Mouse (Mus musculus) spleen, postnatal 4 days (tissue): ENCODE measurements around the gene Sltm.
"Not testable (repeated sequence)": the region's sequence is repeated elsewhere in the genome, so short reads cannot be mapped to it uniquely, and the experiment has no call there.

Experiments used
- DNase-seq, 2 experiments: peaks; one replicate each; pipeline ENCODE4 v3.0.0; 2022; ENCODE audit warnings: low spot score in 2 of 2

The Sltm gene

DNA sequence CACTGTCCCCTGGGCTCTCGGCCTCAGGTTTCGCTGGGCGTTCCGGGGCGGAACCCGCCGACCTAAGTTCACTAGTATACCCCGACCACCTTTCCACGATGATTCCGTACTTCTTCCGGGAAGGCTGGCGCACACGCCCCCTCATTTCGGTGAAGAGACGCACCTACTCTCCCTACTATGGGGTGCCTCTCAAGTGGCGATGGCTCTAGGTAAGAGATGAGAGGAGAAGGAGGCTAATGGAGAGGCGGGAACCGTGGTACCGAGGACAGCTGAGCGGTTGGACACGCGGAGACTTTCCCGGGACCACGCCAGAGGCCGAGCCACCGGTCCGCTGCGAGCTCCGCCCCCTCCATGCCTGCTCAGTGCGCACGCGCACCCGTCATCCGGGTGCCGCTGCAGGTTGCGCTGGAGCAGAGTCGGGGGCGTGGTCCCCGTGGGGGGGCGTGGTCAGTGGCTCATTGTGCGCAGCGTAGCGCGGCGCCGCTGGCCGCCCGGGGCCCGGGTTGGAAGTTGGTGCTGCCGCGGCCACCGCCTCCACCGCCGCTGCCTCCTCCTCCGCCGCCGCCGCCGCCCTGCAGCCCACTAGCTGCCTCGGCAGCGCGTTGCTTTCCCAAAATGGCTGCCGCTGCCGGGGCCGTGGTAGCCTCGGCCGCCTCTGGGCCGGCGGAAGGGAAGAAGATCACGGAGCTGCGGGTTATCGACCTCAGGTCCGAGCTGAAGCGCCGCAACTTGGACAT lies at the start of gene Sltm:
Sltm (plus strand) TSS at position 450 of the 737 bp plus-strand sequence.
- DNase-seq = peak; percentile 100

DNA sequence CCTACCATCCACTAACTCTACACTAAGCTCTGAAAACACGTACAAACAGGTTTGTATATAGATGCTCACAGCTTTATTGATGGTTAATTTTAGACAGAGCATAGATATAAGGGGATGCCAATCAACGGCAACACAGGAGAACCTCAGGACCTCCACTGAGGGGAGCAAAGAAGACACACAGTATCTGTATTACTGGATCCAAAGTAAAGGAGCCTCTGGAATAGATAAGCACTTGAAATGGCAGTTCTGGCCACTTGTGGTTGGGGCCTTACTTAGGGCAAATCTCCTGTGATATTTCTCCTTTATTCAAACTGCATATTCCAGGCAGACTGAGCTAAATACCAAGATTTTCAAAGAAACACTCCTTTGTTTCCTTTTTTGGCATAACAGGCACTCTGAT lies 49.5 kb upstream of the Sltm start:
- no peak for DNase-seq

DNA sequence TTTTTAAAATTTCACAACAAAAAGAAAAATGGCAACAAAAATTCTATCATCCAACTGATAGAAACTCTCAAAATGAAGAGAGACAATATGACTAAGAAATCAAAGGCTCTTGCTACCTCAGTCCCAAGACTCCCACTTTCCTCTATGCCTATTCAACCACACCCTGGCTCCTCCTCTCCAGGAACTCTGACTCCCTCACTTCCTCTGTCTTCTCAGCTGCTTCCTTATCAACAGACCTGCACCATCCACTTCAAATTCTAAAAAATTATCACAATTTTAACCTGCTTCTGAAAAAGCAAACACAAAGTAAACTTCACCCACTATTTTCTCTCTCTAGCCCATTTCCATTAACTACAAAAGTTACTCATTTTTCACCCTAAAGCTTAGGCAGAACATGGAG lies 45.6 kb upstream of the Sltm start:
- DNase-seq = no peak

DNA sequence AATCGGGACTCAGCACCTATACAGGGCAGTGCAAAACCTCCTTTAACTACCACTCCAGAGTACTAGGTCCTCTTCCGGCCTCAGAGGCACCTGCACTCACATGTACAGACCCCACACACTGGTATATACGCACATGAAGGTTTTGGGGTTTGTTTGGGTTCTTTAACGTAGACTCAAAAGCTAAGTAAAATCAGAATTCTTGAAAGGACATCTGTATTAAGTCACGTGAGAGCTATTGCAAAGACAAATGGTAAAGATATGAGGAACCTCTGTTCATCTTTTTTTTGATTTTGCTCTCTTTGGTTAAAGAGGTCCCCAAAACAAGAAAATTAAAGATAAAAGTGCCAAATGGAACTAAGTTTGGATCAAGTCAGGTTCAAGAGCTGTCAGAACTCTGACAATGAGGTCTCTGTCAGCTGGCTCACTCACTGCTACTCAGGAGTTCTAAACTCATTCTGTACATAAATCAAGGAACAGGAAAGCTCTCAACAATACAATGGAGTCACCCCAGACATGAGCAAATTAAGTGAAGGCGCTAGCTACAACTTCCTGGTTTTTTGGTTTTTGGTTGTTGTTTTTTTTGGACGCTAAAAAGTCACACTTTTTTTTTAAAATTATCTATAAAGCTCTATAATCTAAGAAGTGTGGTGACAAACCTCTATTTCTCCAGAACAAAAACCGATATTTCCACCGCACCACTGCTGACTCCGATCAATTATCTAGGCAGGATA lies 40.1 kb upstream of the Sltm start:
- DNase-seq = no peak

DNA sequence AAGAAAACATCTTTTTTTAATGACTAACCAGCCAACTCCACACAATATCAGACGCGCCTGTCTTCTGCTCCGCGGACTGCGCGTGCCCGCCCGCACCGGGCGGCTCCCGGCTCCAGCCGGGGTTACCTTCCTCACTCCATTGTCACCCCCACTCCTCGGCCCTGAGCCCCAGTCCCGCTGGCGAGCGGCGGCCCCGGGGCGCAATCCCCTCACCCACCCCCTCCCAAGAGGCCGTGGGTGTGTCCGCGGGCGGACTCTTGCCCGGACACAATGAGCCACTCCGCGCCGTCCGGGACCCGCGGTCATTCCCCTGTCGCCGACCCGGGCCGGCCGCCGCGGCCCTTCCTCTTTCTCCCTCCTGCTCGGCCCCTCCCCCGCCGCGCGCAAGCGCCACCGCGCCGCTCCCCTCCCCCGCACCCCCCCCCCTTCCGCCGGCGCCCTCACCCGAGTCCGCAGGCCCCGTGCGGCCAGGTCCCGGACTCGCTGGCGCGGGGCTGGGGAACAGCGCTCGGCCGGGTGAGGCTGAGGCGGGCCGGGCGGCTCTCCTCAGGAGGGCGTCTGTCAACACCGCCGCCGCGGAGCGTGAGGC lies 39.4 kb upstream of the Sltm start:
- peak; percentile 70 to 89 for DNase-seq

DNA sequence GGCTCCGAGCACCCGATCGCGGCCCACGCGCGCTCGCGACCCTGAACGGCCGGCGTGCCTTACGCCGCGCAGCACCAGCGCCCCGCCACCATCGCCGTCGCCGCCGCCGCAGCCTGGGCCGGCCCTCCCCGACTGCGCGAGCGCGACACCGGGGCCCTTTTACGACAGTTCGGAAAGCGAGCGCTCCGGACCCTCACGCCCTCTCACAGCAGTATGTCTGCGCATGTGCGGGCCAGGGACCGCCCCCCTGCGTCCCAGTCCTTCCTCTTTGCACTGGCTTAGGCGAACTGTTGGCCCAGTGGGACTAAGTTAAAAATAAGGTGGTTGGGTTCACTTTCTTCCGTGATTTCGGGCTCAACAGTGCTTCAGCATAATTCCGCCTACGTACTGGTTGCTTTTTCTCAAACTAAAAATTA lies 38.9 kb upstream of the Sltm start, which contains the start of gene Rnf111:
Rnf111 (minus strand) TSS at position 100 of the 416 bp plus-strand sequence.
- DNase-seq = peak; percentile 98 to 99

DNA sequence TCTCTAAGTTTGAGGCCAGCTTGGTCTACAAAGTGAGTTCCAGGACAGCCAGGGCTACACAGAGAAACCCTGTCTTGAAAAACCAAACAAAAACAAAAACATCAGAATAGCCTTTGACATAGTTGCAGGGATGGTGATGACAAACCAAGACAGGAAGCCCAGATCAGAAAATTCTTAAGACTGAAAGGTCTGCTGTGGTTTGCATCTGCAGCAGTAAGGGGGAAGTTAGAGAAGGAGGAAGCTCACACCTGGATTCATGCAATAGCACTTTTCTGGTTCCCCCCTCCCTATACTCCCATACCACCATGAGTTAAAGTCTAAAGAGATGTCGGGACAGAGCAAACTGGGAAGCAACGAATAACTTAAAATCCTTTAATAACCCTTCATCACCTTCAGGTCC lies 36.4 kb upstream of the Sltm start:
- no peak for DNase-seq

DNA sequence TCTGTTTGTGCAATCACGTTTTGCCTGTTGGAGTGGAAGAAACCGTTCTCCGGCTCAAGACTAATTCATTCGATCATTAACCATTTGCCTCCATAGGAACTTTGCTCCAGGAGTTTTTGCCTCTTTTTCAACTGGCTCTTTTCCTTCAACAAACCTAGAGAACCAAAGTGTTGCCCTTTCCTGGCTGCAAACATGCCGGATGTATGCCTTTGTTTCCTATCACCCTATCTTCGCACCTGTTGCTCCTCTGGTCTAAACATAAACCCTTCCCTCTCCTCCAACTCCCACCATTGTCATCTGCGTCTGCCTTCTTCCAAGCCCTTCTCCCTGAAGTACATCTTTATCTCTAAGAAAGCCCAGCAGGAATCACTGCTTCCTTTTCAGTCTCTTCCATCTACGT lies 35.8 kb upstream of the Sltm start:
- no peak for DNase-seq

DNA sequence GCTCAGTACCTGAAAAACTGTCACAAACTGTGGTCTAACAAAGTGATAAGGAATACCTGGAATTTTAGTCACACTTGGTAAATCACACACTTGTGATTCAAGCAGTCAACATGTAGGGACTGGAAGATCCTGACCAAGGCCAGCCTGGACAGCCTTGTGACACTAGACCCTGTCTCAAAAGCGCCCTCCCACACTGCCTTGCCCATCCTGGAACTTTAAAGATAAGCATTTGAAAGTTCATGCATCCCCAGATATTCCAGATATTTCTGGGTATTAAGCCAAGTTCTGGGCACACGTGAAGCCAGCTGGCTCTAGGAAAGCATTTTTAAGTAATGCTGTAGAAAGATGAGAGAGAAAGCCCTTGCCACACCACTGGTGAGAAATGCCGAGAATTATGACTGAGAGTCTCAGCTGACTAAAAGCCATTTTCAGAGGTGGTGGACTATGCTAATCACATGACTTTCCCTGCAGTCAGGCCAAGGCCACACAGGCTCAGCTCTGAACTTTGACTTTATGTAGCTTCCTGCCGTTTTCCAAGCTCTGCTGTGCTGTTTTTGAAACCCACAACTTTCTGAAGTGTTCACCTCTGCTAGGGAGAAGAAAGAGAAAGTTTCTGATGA lies 32.5 kb upstream of the Sltm start:
- DNase-seq = no peak

DNA sequence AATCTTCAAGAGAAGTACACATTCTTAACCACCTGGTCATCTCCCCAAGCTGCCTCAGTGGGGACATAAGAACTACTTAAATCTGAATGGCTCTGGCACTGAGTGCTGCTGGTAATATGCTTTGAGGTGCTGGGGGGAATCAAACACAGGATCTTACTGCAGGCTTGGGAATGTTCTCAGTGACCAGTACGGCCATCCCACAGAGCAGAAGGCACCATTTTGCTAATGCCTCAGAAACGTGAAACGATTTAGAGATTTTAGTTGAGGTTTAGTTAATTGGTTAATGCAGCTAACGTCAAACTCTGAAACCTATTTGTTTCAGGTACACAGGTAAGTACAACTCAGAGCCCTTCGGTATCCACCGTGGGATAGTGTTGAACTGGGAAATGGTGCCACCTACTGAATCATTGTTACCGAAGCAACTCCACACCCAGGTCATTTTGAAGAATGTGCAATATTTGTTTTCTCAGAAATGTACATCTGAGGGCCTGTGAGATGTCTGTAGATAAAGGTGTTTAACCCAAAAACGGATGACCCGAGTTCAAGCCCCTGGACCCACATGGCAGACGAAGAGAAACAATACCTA lies 31.5 kb upstream of the Sltm start:
- no peak for DNase-seq

DNA sequence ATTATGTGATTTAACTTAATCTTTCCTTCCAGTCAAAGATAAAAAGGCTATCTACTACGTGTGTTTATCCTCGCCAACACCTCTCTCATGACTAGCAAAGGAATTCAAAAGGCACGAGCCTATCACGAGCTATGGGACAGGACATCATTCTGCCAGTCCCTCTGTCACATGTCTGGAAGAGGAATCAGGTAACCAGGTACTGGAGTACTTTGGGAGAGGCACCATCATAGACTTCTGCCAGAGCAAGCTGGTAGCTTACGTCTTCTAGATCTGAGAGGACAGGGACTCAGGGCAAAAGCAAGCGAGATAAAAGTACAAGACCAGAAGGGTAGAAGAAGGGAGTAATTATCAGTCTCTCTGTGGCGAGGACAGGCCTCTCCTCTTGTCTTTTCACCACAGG lies 30.9 kb upstream of the Sltm start:
- DNase-seq = no peak

DNA sequence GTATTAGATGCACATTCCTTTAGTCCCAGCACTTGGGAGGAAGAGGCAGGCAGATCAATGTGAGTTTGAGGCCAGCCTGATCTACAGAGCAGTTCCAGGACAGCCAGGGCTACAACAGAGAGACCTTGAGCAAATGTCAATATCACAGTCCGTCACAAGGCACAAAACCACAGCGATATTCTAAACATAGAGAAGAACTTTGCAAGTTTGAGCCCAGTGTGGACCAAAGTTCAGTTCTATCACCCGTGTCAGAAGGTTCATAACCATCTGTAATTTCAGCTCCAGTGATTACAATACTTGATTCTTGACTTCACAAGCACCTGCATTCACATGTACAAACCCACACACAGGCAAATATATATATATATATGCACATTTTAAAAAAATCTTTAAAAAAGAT lies 21.9 kb upstream of the Sltm start:
- no peak for DNase-seq

DNA sequence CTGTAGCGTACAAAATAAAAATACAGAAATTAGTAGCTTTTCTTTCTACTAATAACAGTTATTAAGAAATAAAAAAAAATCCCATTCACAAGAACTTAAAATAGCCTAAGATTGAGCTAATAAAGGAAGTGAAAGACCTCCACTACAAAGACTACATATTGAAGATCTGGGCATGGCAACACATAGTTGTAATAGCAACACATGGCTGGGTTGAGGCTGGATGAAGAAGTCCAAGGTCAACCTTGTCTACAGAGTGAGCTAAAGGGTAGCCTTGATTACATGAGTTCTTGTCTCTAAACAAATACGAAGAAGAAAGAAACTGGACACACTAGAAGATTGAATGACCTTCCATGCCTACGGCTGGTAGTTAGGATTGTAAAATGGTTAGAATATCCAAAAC lies 18.7 kb upstream of the Sltm start:
- no peak for DNase-seq

DNA sequence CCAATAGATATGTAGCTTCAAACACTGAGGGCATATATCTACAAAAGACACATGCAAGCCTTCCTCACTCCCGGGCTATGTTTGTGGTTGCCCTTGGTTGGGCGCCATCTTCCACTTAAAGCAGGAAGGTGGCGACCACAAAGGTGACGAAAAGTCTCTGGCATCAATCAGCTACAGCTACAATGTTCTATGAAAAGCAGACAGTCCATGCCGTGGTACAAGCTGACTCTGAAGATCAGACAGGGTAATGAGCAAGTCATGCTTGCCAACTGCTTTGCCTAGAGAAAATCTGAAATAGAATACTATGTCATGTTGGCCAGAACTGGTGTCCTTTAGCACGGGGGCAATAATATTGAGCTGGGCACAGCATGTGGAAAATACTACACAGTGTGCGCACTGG lies 18.2 kb upstream of the Sltm start:
- DNase-seq = no peak

DNA sequence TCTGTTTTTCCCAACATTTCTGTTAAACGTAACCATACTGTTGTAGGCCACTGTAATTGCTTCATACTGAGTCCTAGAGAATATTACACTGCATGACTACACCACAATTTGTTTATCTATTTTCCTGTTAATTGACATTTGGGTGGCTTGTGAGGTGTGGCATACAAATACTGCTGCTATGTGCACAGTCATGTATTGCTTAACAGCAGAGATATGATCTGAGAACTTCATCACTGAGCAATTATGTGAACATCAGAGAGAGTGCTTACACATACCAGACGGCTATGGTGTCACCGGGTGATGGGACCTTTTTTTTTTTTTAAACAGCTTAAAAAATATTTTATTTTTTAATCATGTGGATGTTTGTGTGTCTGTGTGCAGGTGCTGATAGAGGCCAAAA lies 9.2 kb upstream of the Sltm start:
- no peak for DNase-seq

DNA sequence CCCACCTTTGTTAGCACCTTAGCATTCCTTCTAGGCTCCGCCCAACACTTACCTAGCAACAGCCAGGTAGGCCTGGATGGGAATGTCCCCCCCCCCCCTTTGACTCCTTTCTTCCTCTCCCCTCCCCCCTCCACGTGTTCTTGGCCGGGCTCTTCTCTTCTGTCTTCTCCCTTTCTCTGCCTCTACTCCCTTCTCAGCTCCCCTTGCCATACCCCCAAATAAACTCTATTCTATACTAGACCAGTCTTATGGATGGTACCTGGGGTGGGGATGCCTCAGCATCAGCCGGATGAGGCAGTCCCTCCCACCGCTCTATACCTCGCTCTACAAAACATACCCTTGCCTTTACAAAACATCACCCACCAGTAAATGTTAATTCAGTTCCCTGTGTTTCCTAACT lies 970 bp upstream of the Sltm start:
- DNase-seq = peak in 1 of 2 experiments; percentile 59

DNA sequence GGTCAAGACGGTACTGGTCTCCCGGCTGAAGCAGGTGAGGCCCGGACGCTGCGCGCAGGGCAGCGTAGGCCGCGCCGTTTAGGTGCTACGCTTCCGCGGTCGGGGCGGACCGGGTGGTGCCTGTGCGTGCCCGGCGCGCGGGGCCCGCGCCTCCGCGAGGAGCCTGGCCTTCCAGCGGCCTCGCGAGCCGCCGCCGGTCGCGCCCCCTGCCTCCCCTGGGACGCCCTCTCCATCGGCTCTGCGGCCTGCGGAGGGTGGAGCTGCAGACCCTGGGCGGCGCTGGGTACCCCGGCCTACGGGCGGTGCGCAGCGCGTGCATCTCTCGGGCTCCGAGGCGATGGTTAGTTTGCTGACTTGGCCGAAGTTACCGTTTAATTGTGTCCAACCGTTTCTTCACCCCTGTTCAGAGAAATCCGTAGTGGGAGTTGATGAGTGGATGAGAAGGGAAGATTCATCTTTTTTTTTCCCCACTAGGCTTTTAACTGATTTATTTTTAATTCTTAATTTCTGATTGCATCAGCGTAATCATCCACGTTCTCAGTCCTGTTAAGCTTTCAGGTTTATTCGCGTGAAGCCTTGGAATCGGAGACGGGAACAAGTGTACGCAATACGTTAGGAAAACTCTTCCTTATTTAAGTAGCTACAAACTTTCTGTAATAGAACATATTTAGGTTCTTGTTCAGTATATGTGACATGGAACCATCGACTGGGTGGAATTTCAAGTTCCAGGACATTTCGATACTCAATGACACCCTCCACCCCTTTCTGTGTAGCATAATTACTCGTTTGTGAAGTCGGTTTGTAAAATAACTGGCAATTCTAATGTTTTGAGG lies 710 bp downstream of the Sltm start:
- DNase-seq = peak; percentile 69 to 86

DNA sequence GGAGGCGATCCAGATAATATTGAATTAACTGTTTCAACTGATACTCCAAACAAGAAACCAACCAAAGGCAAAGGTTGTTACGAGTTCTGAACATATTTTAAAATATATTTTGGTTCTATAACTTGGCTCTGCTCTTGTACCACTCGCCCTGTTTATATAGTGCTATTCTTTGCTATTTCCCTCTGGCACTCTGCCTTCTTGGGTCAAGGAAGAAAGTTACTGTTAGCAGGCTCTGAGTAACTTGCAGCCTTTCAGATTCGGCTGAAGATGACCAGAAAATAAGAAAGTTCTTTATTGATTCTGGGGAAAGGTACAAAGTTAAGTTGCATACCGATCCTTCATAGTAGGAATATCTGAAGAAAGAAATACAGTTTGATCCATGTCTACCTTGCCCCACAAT lies 1.4 kb downstream of the Sltm start:
- no peak for DNase-seq

DNA sequence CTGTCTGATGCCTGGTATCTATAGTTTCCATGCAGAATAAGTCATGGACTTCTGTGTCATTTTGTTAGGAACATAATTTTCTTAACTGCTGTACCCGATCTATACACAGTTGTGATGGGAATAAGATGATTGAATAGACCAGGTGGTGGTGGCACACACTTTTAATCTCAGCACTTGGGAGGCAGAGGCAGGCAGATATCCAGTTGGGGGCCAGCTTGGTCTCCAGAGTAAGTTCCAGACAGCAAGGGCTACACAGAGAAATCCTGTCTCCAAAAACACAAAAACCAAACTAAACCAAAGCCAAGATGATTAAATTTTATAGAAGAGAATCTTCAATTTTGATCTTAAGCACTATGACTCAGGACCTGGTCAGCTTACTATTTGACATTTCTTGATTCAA lies 2.3 kb downstream of the Sltm start:
- DNase-seq = no peak

DNA sequence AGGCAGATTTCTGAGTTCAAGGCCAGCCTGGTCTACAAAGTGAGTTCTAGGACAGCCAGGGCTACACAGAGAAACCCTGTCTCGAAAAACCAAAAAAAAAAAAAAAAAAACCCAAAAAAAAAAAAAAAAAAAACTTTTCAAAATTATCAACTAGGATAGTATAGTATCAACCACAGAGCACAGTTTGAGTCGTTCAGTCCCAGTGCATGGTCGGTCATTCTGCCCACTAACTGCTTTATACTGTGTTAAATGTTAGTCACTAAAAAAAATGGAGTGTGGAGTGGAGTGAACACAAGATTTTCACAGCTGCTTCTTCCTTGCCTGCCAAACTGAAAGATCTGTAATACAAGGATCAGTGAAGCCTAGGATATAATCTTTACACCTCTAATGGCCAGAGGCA lies 4.0 kb downstream of the Sltm start:
- not testable (repeated sequence) for DNase-seq

DNA sequence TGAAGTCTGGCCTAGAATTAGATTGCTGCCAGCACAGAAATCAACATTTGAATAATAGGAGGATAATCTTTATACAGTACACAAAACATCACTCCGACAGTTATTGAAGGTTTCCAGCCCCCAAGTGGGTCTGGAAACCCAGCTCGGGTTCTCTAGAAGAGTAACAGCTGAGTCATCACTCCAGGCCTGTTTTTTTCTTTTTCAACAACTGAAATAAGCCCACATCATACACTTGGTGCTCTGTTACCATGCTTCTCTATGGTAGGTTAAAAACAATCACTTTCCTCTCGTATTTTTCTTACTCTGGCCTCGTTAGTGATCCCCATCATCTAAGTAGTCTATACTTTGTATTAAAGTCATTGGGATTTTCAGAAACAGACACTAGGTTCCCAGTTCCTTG lies 5.8 kb downstream of the Sltm start:
- DNase-seq = no peak
